Mouse (Mus musculus): Measurements from ENCODE around the gene Sppl3. TPM values are rescaled to one million over a fixed set of nuclear protein-coding genes. Genes with fewer than 3 reads are reported as not detected.

Gene Sppl3
- polyA plus RNA-seq, 1 experiment from 2014 or later, result 11.5 TPM

- H3K4me3 ChIP-seq, result no peak overlapping the region
- peaks cover 11% of the 10 kb centered on the region for H3K4me1 ChIP-seq
- H3K9me3 ChIP-seq (replicated peaks), result no peaks in the 10 kb centered on the region
- peaks cover 9% of the 10 kb centered on the region; the same call in 1 of the 2 replicates for H3K36me3 ChIP-seq
- 0 out of 2 replicates have a peak overlapping the region, but pooled peaks have one; percentile 17 for H3K27ac ChIP-seq (replicated peaks)
- WGBS, result 92% methylated on average over 22 of the region's 22 CpGs
- no peaks in the 10 kb centered on the region for H3K27me3 ChIP-seq (ENCODE audit: low read depth, poor library complexity, severe bottlenecking)
- no peak for DNase-seq (ENCODE audit: low spot score)
These were observed 43.0 kb downstream of the Sppl3 start for GRCm38 (mm10) chr5:115053791-115054396.

GRCm38 (mm10) chr5:115055418-115055817 is 44.5 kb downstream of the Sppl3 start:
- 89% methylated on average over 6 of the region's 6 CpGs for WGBS
- peaks cover 11% of the 10 kb centered on the region for H3K4me1 ChIP-seq
- no peak for DNase-seq (ENCODE audit: low spot score)
- H3K27ac ChIP-seq (replicated peaks), result no peak overlapping the region
- H3K27me3 ChIP-seq (ENCODE audit: low read depth, poor library complexity, severe bottlenecking), result no peaks in the 10 kb centered on the region
- peaks cover 9% of the 10 kb centered on the region; the same call in 1 of the 2 replicates for H3K36me3 ChIP-seq
- H3K4me3 ChIP-seq, result no peak overlapping the region
- no peaks in the 10 kb centered on the region for H3K9me3 ChIP-seq (replicated peaks)

- 95% methylated on average over 4 of the region's 4 CpGs for WGBS
- H3K27ac ChIP-seq (replicated peaks), result no peak overlapping the region
- no peak overlapping the region for H3K4me3 ChIP-seq
- DNase-seq (ENCODE audit: low spot score), result no peak
- H3K36me3 ChIP-seq, result peaks cover 18% of the 10 kb centered on the region
- H3K9me3 ChIP-seq (replicated peaks), result no peaks in the 10 kb centered on the region
- no peaks in the 10 kb centered on the region for H3K27me3 ChIP-seq (ENCODE audit: low read depth, poor library complexity, severe bottlenecking)
- H3K4me1 ChIP-seq, result peaks cover 6% of the 10 kb centered on the region; the same call in 1 of the 2 replicates
These were observed 46.2 kb downstream of the Sppl3 start for GRCm38 (mm10) chr5:115057153-115057552.

GRCm38 (mm10) chr5:115058584-115059297 is 47.8 kb downstream of the Sppl3 start:
- Histone ChIP-seq H3K9me3 (replicated peaks) (no peaks in the 10 kb centered on the region), H3K27me3 (ENCODE audit: low read depth, poor library complexity, severe bottlenecking) (no peaks in the 10 kb centered on the region), H3K4me3 (no peak overlapping the region), H3K27ac (replicated peaks) (no peak overlapping the region), H3K36me3 (peaks cover 31% of the 10 kb centered on the region), H3K4me1 (no peaks in the 10 kb centered on the region)
- WGBS, result 89% methylated on average over 7 of the region's 7 CpGs
- DNase-seq (ENCODE audit: low spot score), result no peak

- Histone ChIP-seq H3K4me1 (no peaks in the 10 kb centered on the region), H3K4me3 (no peak overlapping the region), H3K36me3 (peaks cover 41% of the 10 kb centered on the region), H3K27ac (replicated peaks) (no peak overlapping the region), H3K9me3 (replicated peaks) (no peaks in the 10 kb centered on the region), H3K27me3 (ENCODE audit: low read depth, poor library complexity, severe bottlenecking) (no peaks in the 10 kb centered on the region)
- whole genome bisulfite sequencing, result 92% methylated on average over 8 of the region's 8 CpGs
- DNase-seq (ENCODE audit: low spot score), result no peak
These were observed 49.2 kb downstream of the Sppl3 start for GRCm38 (mm10) chr5:115060067-115060695.

- DNase-seq (ENCODE audit: low spot score), result no peak
- no peak overlapping the region for H3K27ac ChIP-seq (replicated peaks)
- H3K36me3 ChIP-seq, result peaks cover 37% of the 10 kb centered on the region
- H3K4me3 ChIP-seq, result no peak overlapping the region
- 93% methylated on average over 3 of the region's 3 CpGs for WGBS
- H3K4me1 ChIP-seq, result no peaks in the 10 kb centered on the region
- no peaks in the 10 kb centered on the region for H3K27me3 ChIP-seq (ENCODE audit: low read depth, poor library complexity, severe bottlenecking)
- no peaks in the 10 kb centered on the region for H3K9me3 ChIP-seq (replicated peaks)
These were observed 50.0 kb downstream of the Sppl3 start for GRCm38 (mm10) chr5:115060977-115061376.

GRCm38 (mm10) chr5:115062566-115062965 is 51.6 kb downstream of the Sppl3 start:
- Histone ChIP-seq H3K36me3 (peaks cover 33% of the 10 kb centered on the region), H3K27me3 (ENCODE audit: low read depth, poor library complexity, severe bottlenecking) (no peaks in the 10 kb centered on the region), H3K4me3 (no peak overlapping the region), H3K4me1 (no peaks in the 10 kb centered on the region), H3K9me3 (replicated peaks) (no peaks in the 10 kb centered on the region), H3K27ac (replicated peaks) (no peak overlapping the region)
- DNase-seq (ENCODE audit: low spot score), result no peak
- WGBS, result 97% methylated on average over 1 of the region's 1 CpGs

- H3K9me3 ChIP-seq (replicated peaks), result no peaks in the 10 kb centered on the region
- H3K27ac ChIP-seq (replicated peaks), result no peak overlapping the region
- no peaks in the 10 kb centered on the region for H3K27me3 ChIP-seq (ENCODE audit: low read depth, poor library complexity, severe bottlenecking)
- no peak for DNase-seq (ENCODE audit: low spot score)
- H3K4me3 ChIP-seq, result no peak overlapping the region
- WGBS, result 93% methylated on average over 7 of the region's 7 CpGs
- peaks cover 33% of the 10 kb centered on the region for H3K36me3 ChIP-seq
- no peaks in the 10 kb centered on the region for H3K4me1 ChIP-seq
These were observed 52.5 kb downstream of the Sppl3 start for GRCm38 (mm10) chr5:115063391-115063790.

- Histone ChIP-seq H3K4me1 (no peaks in the 10 kb centered on the region), H3K9me3 (replicated peaks) (no peaks in the 10 kb centered on the region), H3K36me3 (peaks cover 32% of the 10 kb centered on the region), H3K27ac (replicated peaks) (no peak overlapping the region), H3K4me3 (no peak overlapping the region), H3K27me3 (ENCODE audit: low read depth, poor library complexity, severe bottlenecking) (no peaks in the 10 kb centered on the region)
- DNase-seq (ENCODE audit: low spot score), result no peak
- WGBS, result 86% methylated on average over 4 of the region's 4 CpGs
These were observed 55.3 kb downstream of the Sppl3 start for GRCm38 (mm10) chr5:115066245-115066644.

GRCm38 (mm10) chr5:115068671-115069421 is 57.9 kb downstream of the Sppl3 start:
- H3K4me3 ChIP-seq, result no peak overlapping the region
- WGBS, result 96% methylated on average over 11 of the region's 11 CpGs
- no peak overlapping the region for H3K27ac ChIP-seq (replicated peaks)
- H3K36me3 ChIP-seq, result peaks cover 14% of the 10 kb centered on the region
- no peak for DNase-seq (ENCODE audit: low spot score)
- no peaks in the 10 kb centered on the region for H3K4me1 ChIP-seq
- H3K27me3 ChIP-seq (ENCODE audit: low read depth, poor library complexity, severe bottlenecking), result no peaks in the 10 kb centered on the region
- H3K9me3 ChIP-seq (replicated peaks), result no peaks in the 10 kb centered on the region

- WGBS, result 94% methylated on average over 3 of the region's 3 CpGs
- peaks cover 9% of the 10 kb centered on the region for H3K36me3 ChIP-seq
- no peaks in the 10 kb centered on the region for H3K4me1 ChIP-seq
- H3K27me3 ChIP-seq (ENCODE audit: low read depth, poor library complexity, severe bottlenecking), result no peaks in the 10 kb centered on the region
- no peak overlapping the region for H3K4me3 ChIP-seq
- no peak for DNase-seq (ENCODE audit: low spot score)
- H3K9me3 ChIP-seq (replicated peaks), result no peaks in the 10 kb centered on the region
- no peak overlapping the region for H3K27ac ChIP-seq (replicated peaks)
These were observed 58.7 kb downstream of the Sppl3 start for GRCm38 (mm10) chr5:115069611-115070010.

- Histone ChIP-seq H3K27ac (replicated peaks) (no peak overlapping the region), H3K4me3 (no peak overlapping the region), H3K4me1 (no peaks in the 10 kb centered on the region), H3K9me3 (replicated peaks) (no peaks in the 10 kb centered on the region), H3K36me3 (peaks cover 15% of the 10 kb centered on the region), H3K27me3 (ENCODE audit: low read depth, poor library complexity, severe bottlenecking) (no peaks in the 10 kb centered on the region)
- DNase-seq (ENCODE audit: low spot score), result no peak
- 96% methylated on average over 2 of the region's 2 CpGs for WGBS
These were observed 59.5 kb downstream of the Sppl3 start for GRCm38 (mm10) chr5:115070457-115070856.

Data from midbrain, embryonic 10.5 days (tissue).